Mouse (Mus musculus) midbrain, postnatal 0 days (tissue): ENCODE measurements around the gene Qk. TPM values are rescaled to one million over a fixed set of nuclear protein-coding genes. Genes with fewer than 3 reads are reported as not detected.

ENCODE experiments used
- ATAC-seq: fragments of 200-750 bp; cut with Nextera tagmentation; 2 replicates; pipeline ENCODE4 v1.8.0; 2017; ENCODE audit warnings: moderate number of reproducible peaks, mild to moderate bottlenecking, moderate TSS enrichment, moderate library complexity; ENCODE audit not compliant: low FRiP score
- DNase-seq: peaks from one replicate; pipeline ENCODE4 v3.0.0-alpha.2; 2015; ENCODE audit warnings: low spot score
- H3K27ac ChIP-seq: fragments of 300-500 bp; sonication (generic); 2 replicates; pipeline ENCODE4 v1.5.1; 2014; ENCODE audit warnings: low read depth, mild to moderate bottlenecking, low read length, mixed read lengths
- H3K27me3 ChIP-seq: fragments of 300-500 bp; sonication (generic); 2 replicates; pipeline ENCODE4 v1.6.1; 2014; ENCODE audit warnings: low read length, control low read depth, mixed read lengths; ENCODE audit not compliant: insufficient read depth
- H3K36me3 ChIP-seq: fragments of 300-500 bp; sonication (generic); 2 replicates; pipeline ENCODE4 v1.6.1; 2014; ENCODE audit warnings: low read length, control low read depth, mixed read lengths; ENCODE audit not compliant: insufficient read depth
- H3K4me1 ChIP-seq: fragments of 300-500 bp; sonication (generic); 2 replicates; pipeline ENCODE4 v1.6.1; 2014; ENCODE audit warnings: mild to moderate bottlenecking, control low read depth, antibody characterized with exemption, low read length, mixed read lengths; ENCODE audit not compliant: insufficient read depth
- H3K4me2 ChIP-seq: fragments of 300-500 bp; sonication (generic); 2 replicates; pipeline ENCODE4 v1.6.1; 2014; ENCODE audit warnings: low read depth, mild to moderate bottlenecking, low read length, mixed read lengths; ENCODE audit not compliant: poor library complexity, severe bottlenecking
- H3K4me3 ChIP-seq: fragments of 300-500 bp; sonication (generic); 2 replicates; pipeline ENCODE4 v1.5.1; 2014; ENCODE audit warnings: low read depth, mild to moderate bottlenecking, low read length, moderate library complexity
- H3K9ac ChIP-seq: fragments of 300-500 bp; sonication (generic); replicated peaks from 2 replicates; pipeline ENCODE4 v1.6.1; 2014; ENCODE audit warnings: mild to moderate bottlenecking, low read length, moderate library complexity, mixed read lengths; ENCODE audit not compliant: poor library complexity, severe bottlenecking
- H3K9me3 ChIP-seq: fragments of 300-500 bp; sonication (generic); 2 replicates; pipeline ENCODE4 v1.6.1; 2016; ENCODE audit warnings: low read length, control low read depth
- CTCF ChIP-seq: IDR thresholded peaks from 2 replicates; pipeline ENCODE4 v1.5.1; 2016; ENCODE audit warnings: antibody characterized with exemption, mild to moderate bottlenecking
- WGBS: fragments of 180-500 bp; shearing (Covaris S2); extraction: QIAGEN DNeasy Blood & Tissue Kit; methylation state at CpG from one replicate; pipeline ENCODE4 v1.1.7; 2014; 5-methylcytosine and 5-hydroxymethylcytosine counted together
- polyA plus RNA-seq: library from polyadenylated mRNA; unstranded; fragments of >200 nt; fragmentation: Nextera tagmentation; extraction: Ambion mirVana; gene quantifications from 2 replicates; pipeline ENCODE4 v1.2.1, GENCODE M21; 2015
- total RNA-seq: library from RNA; depleted of rRNA; stranded (reverse); fragments of >200 nt; gene quantifications from 2 replicates; pipeline ENCODE4 v1.2.3, GENCODE M21; 2014; rRNA removed

Qk gene
- total RNA-seq (293 and 297 TPM in 2 replicates), polyA plus RNA-seq (43.3 and 47.4 TPM in 2 replicates)

DNA sequence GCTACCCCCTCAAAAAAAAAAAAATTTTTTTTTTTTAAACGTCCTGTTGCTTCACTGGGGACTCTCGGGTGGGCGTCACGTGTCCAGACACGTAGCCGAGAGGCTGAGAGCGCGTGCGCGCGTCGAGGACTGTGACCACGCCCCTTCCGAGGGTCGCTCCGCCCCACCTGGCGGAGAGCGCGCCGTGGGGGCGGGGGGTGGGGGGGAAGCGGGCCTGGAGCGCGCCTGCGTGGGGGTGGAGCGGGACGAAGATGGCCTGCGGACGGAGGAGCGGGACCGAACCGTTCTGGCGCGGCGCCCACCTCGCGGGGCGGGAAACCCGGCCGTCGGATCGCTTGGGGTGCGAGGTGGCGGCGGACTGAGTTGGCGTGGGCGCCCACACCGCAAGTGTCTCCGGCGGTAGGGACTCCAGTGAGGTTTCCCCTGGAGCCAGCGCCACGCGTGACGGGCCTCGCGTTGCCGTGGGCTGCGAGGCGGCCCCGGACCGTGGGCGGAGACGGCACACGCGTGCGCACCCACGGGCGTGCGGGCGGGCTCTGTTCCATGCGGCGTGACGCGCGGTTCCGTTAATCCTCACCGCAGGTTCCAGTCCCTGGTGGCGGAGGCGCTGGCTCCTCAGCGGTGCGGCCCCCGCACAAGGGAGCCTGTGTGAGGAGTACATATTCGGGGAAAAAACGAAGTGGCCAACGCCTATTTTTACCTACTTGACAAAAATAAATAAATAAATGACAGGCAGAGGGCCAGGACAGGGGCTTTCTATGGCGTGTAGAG, at the start of gene Qk:
Gene Qk, minus strand, starts transcription at position 170 of the 771 bp plus-strand sequence.
- H3K4me2 ChIP-seq = peak within 1 kb of the TSS; percentile 52
- no peaks in the 10 kb centered on the region for H3K27me3 ChIP-seq
- no peaks in the 10 kb centered on the region for H3K36me3 ChIP-seq
- peak within 1 kb of the TSS; percentile 97 for H3K27ac ChIP-seq
- peak within 1 kb of the TSS; percentile 89 for H3K4me3 ChIP-seq
- ATAC-seq (peak; percentile 91), DNase-seq (peak; percentile 97)
- whole genome bisulfite sequencing = under 1% methylated on average over 75 of the region's 86 CpGs
- no peaks in the 10 kb centered on the region for H3K9me3 ChIP-seq
- H3K9ac ChIP-seq = peak within 1 kb of the TSS; percentile 96
- H3K4me1 ChIP-seq = peaks cover 9% of the 10 kb centered on the region; the same call in 1 of the 2 replicates
- no peak for TF ChIP-seq CTCF

DNA sequence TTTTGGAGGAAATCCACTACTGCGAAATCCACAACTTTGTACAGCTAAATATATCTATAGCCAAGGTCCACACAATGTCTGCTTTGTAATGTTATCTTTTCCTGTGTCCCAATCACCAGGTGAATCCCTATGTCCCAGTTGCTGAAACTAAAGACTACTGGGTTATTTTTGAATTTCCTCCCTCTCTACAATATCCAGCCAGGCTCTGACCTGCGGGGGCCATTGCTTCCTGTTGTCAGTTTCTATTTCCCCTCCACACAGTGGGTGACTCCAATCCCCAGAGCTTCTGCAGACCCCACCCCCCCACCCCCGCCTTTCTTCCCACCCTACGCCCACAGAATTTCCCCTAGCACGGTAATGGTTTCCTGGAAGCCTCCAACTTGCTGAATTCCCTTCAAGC, 47.4 kb upstream of the Qk start:
- Histone ChIP-seq H3K27me3 (no peaks in the 10 kb centered on the region), H3K9me3 (no peaks in the 10 kb centered on the region), H3K4me3 (no peak overlapping the region), H3K27ac (no peak overlapping the region), H3K4me2 (no peak overlapping the region), H3K4me1 (no peaks in the 10 kb centered on the region), H3K9ac (no peak overlapping the region), H3K36me3 (no peaks in the 10 kb centered on the region)
- ATAC-seq (no peak), DNase-seq (no peak)
- TF ChIP-seq CTCF = no peak
- WGBS = 80% methylated on average over 5 of the region's 5 CpGs

- Histone ChIP-seq H3K4me3 (no peak overlapping the region), H3K9ac (no peak overlapping the region), H3K4me2 (no peak overlapping the region), H3K4me1 (no peaks in the 10 kb centered on the region), H3K9me3 (no peaks in the 10 kb centered on the region), H3K36me3 (no peaks in the 10 kb centered on the region), H3K27ac (no peak overlapping the region), H3K27me3 (no peaks in the 10 kb centered on the region)
- TF ChIP-seq CTCF = no peak
- ATAC-seq (no peak), DNase-seq (no peak)
- WGBS = 89% methylated on average over 4 of the region's 4 CpGs
Measured at GRCm38 (mm10) chr17:10366577-10366976, 46.9 kb upstream of the Qk start.

- no peak overlapping the region for H3K9ac ChIP-seq
- no peak overlapping the region for H3K4me3 ChIP-seq
- ATAC-seq (no peak), DNase-seq (no peak)
- H3K36me3 ChIP-seq = no peaks in the 10 kb centered on the region
- no peaks in the 10 kb centered on the region for H3K4me1 ChIP-seq
- no peak overlapping the region for H3K27ac ChIP-seq
- TF ChIP-seq CTCF = no peak
- H3K27me3 ChIP-seq = no peaks in the 10 kb centered on the region
- 59% methylated on average over 13 of the region's 13 CpGs for WGBS
- no peak overlapping the region for H3K4me2 ChIP-seq
- H3K9me3 ChIP-seq = no peaks in the 10 kb centered on the region
Measured at GRCm38 (mm10) chr17:10365501-10366482, 46.1 kb upstream of the Qk start.

DNA sequence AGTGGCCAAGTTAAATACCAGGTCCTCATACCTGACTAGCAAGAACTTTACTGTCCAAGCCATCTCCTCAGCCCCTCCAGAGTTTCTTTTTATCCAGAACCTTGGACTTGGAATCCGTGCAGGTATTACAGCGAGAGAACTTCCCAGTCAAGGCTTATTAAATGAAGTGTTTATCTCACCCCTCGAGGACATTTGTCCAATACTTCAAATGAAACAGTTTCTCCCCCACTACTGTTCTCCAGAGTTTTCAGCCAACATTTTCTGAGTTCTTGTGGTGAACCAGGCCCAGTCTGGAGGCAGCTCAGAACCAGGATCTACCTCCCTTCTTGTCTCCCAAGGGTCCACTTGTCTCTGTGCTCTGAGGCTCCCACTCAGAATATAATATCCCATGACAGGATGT, 43.5 kb upstream of the Qk start:
- Histone ChIP-seq H3K9me3 (no peaks in the 10 kb centered on the region), H3K4me2 (no peak overlapping the region), H3K4me3 (no peak overlapping the region), H3K27me3 (no peaks in the 10 kb centered on the region), H3K9ac (no peak overlapping the region), H3K27ac (no peak overlapping the region), H3K36me3 (no peaks in the 10 kb centered on the region), H3K4me1 (no peaks in the 10 kb centered on the region)
- 82% methylated on average over 3 of the region's 3 CpGs for WGBS
- ATAC-seq = no peak
- no peak for DNase-seq
- no peak for TF ChIP-seq CTCF
